Mouse (Mus musculus): Measurements from ENCODE around the gene Lrpprc.

The Lrpprc gene

GRCm38 (mm10) chr17:84672376-84673369 is 117.9 kb downstream of the Lrpprc start:
- intact Hi-C loops (cut with DNase I) = no loop called here

GRCm38 (mm10) chr17:84667848-84668247 is 122.7 kb downstream of the Lrpprc start:
- intact Hi-C loops (cut with DNase I) = no loop called here

- intact Hi-C loops (cut with DNase I) = no loop called here
Observed at GRCm38 (mm10) chr17:84665691-84666090, 124.9 kb downstream of the Lrpprc start.

- intact Hi-C loops (cut with DNase I) = no loop called here
Observed at GRCm38 (mm10) chr17:84665053-84665452, 125.5 kb downstream of the Lrpprc start.

- intact Hi-C loops (cut with DNase I) = no loop called here
Observed at GRCm38 (mm10) chr17:84658951-84659350, 131.6 kb downstream of the Lrpprc start.

GRCm38 (mm10) chr17:84658195-84658594 is 132.4 kb downstream of the Lrpprc start:
- intact Hi-C loops (cut with DNase I) = no loop called here

- intact Hi-C loops (cut with DNase I) = no loop called here
Observed at GRCm38 (mm10) chr17:84657782-84658181, 132.8 kb downstream of the Lrpprc start.

- intact Hi-C loops (cut with DNase I) = no loop called here
Observed at GRCm38 (mm10) chr17:84657422-84657732, 133.2 kb downstream of the Lrpprc start.

GRCm38 (mm10) chr17:84656653-84657421 is 133.8 kb downstream of the Lrpprc start:
- intact Hi-C loops (cut with DNase I) = no loop called here

GRCm38 (mm10) chr17:84656205-84656604 is 134.4 kb downstream of the Lrpprc start:
- intact Hi-C loops (cut with DNase I) = no loop called here

Measured in adrenal gland (tissue).